Mouse (Mus musculus): ENCODE data around the gene Bend4.

The Bend4 gene

GRCm38 (mm10) chr5:67427443-67428360 is at the start of gene Bend4:
Gene Bend4, minus strand, starts transcription at chr5:67428310.
- peak; percentile 91 for DNase-seq (ENCODE audit: low spot score)

GRCm38 (mm10) chr5:67473723-67474122 is 45.6 kb upstream of the Bend4 start:
- no peak for DNase-seq (ENCODE audit: low spot score)

- no peak for DNase-seq (ENCODE audit: low spot score)
Measured at GRCm38 (mm10) chr5:67473094-67473493, 45.0 kb upstream of the Bend4 start.

DNA sequence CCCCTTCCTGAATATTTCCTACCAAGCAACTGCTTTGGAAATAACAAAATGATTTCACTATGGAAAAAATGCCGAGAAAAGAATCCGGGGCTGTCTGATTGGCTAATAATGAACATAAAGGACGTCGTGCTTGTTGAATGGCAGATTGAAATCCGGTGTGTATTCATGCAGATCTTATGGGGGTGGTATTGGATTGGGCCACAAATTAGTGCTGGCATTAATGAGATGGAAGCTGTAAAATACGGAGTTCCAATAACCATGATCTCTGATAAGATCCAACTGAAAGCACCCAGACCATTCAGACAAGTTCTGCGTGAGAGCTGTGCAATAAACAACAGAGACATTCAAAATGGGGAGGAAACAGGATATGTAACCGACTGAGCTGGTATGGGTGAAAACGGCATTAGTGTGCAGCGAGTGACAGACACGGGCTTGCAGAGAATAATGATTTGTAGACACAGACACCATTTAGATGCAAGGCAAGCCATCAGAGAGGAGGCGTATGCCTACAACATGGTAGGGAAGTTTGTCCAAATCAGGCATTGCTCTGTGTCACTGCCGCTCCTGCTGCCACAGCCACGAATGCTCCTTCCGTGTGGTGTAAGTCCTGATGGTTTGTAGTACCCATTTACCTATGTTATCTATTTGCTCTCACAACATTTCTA is 38.9 kb upstream of the Bend4 start:
- no peak for DNase-seq (ENCODE audit: low spot score)

DNA sequence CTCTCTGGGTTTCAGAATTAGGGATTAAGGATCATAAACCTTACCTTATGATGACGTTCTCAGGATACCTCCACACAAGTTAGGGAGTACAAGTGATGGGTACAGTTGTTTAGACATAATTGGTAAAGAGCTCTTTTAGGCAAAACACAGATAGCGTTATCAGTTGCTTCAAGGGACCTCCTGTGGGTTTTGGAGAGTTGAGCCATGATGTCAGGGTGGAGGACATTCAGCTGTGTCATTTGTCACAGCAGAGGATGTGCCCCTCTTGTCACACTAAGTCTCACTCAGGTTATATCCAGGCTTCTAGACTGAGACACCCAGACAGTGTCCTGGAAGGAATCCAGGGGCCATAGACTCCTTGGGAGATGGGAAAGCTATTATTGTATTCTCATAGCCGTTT is 36.8 kb upstream of the Bend4 start:
- no peak for DNase-seq (ENCODE audit: low spot score)

DNA sequence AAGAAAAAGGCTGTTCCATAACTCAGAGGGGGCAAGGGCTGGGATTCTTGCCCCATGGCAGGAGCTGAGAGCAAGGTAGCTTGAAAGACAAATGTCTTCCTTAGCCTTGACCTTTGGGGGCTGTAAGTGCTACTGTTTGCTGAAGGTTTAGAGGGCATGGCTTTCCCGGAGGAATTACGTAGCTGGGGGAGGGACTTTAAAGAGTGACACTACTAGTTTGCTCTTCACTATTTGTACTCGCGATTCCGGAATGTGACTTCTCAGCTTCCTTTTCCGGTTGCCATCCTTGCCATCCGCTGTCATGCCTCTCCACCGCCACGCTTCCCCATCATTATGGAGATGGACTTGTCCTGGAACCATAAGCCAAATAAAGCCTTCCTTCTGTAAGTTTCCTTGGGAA is 35.5 kb upstream of the Bend4 start:
- DNase-seq (ENCODE audit: low spot score) = no peak

DNA sequence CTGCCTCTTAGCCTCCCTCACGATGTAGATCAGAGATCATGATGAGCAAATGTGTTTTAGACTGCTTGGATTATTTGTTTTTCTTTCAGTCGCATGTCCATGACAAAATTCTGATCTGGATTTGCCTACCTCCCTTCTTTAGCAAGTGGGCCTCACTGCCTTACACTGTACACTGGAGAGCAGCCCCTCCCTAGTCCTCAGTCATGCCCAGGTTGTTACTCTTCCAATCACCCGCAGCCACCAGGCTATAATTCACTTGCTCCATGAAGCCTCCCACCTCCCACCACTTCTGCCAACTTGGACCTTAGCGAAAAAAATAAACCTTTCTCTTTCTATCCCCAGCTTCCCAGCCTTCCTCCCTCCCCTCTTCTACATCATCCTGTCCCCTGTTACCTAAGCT is 34.2 kb upstream of the Bend4 start:
- no peak for DNase-seq (ENCODE audit: low spot score)

GRCm38 (mm10) chr5:67456841-67457240 is 28.7 kb upstream of the Bend4 start:
- no peak for DNase-seq (ENCODE audit: low spot score)

- DNase-seq (ENCODE audit: low spot score) = no peak
Measured at GRCm38 (mm10) chr5:67454282-67454681, 26.2 kb upstream of the Bend4 start.

- no peak for DNase-seq (ENCODE audit: low spot score)
Measured at GRCm38 (mm10) chr5:67449957-67450630, 22.0 kb upstream of the Bend4 start.

GRCm38 (mm10) chr5:67446526-67446925 is 18.4 kb upstream of the Bend4 start:
- DNase-seq (ENCODE audit: low spot score) = no peak

GRCm38 (mm10) chr5:67444217-67445050 is 16.3 kb upstream of the Bend4 start:
- no peak for DNase-seq (ENCODE audit: low spot score)

DNA sequence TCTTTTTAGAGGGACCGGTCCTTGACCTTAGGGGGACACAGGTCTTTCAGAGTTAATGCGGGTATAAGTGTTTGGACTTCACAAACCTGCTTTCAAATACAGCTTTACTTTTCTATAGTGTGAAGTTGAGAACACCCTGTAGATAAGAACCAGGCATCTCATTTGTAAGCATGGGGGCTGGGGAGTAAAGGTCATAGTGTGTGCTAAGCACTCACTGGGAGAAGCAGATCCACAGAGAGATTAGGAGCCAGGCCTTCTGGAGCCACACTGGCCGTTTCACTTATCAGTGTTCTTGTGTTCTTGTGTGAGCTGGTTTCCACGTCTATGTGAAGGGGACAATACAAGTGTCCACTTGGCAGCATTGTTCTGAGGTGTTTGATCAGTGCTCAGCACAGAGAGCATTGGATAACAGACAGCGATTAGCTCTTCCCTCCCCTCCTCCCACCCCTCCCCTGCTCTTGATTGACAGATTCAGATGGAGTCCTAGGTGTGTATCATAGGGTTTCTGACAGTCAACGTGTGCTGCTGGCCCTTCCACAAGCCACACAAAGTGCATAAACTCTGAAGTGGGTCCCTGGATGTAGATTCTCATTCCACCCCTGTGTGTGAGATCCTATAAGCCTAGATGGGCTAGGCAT is 14.8 kb upstream of the Bend4 start:
- DNase-seq (ENCODE audit: low spot score) = no peak

- DNase-seq (ENCODE audit: low spot score) = peak; percentile 36
Measured at GRCm38 (mm10) chr5:67440563-67440962, 12.5 kb upstream of the Bend4 start.

DNA sequence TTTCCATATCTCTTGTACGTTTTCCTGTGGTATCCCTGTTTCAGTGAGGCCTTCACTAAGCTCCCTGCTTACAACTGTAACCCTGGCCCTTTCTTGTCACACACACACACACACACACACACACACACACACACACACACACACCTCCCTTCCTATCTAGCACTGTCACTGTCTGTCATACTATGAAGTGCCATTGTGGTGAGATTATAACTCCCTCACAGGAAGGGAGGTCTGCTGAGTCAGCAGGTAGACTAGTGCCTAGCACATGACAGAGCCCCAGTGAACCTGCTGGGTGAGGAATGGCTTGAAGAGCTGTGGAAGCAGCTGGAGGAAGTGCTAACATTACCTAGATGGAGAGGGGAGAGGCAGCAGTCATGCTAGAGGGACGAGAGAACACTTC is 9.3 kb upstream of the Bend4 start:
- no peak for DNase-seq (ENCODE audit: low spot score)

DNA sequence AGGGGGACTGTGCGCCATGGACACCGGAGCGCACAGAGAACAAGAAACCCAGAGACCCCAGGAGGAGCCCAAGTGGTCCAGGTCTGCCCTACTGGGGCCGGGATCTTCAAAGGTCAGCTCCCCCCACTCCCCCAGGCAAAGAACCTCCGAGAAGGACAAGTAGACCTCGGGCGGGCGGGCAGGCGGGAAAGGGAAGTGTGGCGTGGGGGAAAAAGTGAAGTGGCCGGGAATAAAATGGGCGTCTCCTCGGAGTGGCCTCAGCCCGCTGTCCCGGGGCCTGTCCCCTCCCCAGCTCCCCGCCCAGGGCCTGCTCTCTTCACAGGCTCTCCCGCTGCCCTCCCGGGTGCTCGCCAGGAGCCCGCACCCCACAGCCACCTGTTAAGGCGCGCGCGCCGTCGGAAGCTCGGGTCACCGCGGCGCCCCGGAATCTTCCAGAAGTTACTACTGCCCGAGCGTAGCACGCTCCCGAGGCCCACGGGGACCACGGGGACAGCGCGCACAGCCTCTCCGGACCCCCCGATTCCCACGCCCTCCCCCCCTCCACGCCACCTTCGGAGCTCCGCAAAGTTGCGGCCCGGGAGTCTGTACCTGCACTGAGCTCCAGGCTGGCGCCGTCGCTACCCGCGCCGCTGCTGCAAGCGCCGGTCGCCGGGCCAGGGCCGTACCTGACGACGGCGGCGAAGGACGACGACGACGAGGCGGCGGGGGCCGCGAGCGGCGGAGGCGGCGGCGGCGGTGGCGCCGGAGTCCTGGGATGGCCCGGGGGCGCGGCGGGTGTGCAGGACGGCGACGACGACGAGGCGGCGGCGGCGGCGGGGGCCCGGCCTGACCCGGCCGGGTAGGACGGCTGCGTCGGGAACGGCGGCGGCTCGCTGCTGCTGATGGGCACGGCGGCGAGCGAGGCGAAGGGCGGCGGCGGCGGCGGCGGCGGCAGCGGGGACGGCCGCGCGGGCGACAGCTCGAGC is 1.4 kb downstream of the Bend4 start:
- DNase-seq (ENCODE audit: low spot score) = peak; percentile 53

DNA sequence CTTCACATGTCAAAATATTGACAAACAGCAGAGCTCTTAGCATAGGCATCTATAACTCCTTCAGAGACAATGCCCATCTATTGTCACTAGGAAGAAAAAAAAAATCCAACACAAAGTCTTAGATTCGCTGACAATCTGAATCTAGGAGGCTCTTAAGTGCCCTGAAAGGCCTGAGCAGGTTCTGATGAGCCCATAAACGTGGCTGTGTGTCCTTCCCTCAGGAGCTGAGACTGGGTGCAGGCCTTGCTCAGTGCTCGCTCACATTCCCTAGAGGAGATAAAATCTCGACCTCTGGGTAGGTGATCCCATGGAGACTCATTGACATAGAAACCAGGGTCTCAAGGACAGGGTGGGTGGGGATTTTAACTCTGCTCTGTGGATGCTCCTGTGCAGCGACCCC is 2.1 kb downstream of the Bend4 start:
- no peak for DNase-seq (ENCODE audit: low spot score)

- no peak for DNase-seq (ENCODE audit: low spot score)
Measured at GRCm38 (mm10) chr5:67424636-67425035, 3.5 kb downstream of the Bend4 start.

GRCm38 (mm10) chr5:67423963-67424362 is 4.1 kb downstream of the Bend4 start:
- DNase-seq (ENCODE audit: low spot score) = no peak

- DNase-seq (ENCODE audit: low spot score) = no peak
Measured at GRCm38 (mm10) chr5:67423326-67423725, 4.8 kb downstream of the Bend4 start.
